Mouse (Mus musculus) testis, postnatal 14 days (tissue): ENCODE data around the gene Mtmr14.

Experiments
- DNase-seq: peaks from one replicate; pipeline ENCODE4 v3.0.0; 2021; ENCODE audit warnings: low spot score

The Mtmr14 gene

GRCm38 (mm10) chr6:113281676-113282075, 44.0 kb downstream of the Mtmr14 start:
- no peak for DNase-seq

GRCm38 (mm10) chr6:113282101-113282802, 44.6 kb downstream of the Mtmr14 start, which contains the start of gene Cpne9:
Gene Cpne9, plus strand, starts transcription at chr6:113282307.
- DNase-seq: no peak

- no peak for DNase-seq
Measured at GRCm38 (mm10) chr6:113282969-113283368, 45.3 kb downstream of the Mtmr14 start.

GRCm38 (mm10) chr6:113283500-113283899, 45.9 kb downstream of the Mtmr14 start:
- no peak for DNase-seq

GRCm38 (mm10) chr6:113284931-113285330, 47.3 kb downstream of the Mtmr14 start:
- no peak for DNase-seq

- no peak for DNase-seq
Measured at GRCm38 (mm10) chr6:113286316-113286715, 48.7 kb downstream of the Mtmr14 start.

- no peak for DNase-seq
Measured at GRCm38 (mm10) chr6:113287236-113287635, 49.6 kb downstream of the Mtmr14 start.

- DNase-seq: no peak
Measured at GRCm38 (mm10) chr6:113289346-113289745, 51.7 kb downstream of the Mtmr14 start.

GRCm38 (mm10) chr6:113290346-113290745, 52.7 kb downstream of the Mtmr14 start:
- DNase-seq: no peak

GRCm38 (mm10) chr6:113292938-113293337, 55.3 kb downstream of the Mtmr14 start:
- no peak for DNase-seq

GRCm38 (mm10) chr6:113296046-113296445, 58.4 kb downstream of the Mtmr14 start:
- DNase-seq: no peak

- no peak for DNase-seq
Measured at GRCm38 (mm10) chr6:113296639-113297038, 59.0 kb downstream of the Mtmr14 start.

- DNase-seq: no peak
Measured at GRCm38 (mm10) chr6:113301350-113301749, 63.7 kb downstream of the Mtmr14 start.

- DNase-seq: no peak
Measured at GRCm38 (mm10) chr6:113302258-113302657, 64.6 kb downstream of the Mtmr14 start.

GRCm38 (mm10) chr6:113306322-113306985, 68.8 kb downstream of the Mtmr14 start:
- peak; percentile 99 for DNase-seq

GRCm38 (mm10) chr6:113306986-113307349, 69.3 kb downstream of the Mtmr14 start, which contains the start of gene Brpf1:
Gene Brpf1, plus strand, starts transcription at chr6:113307137.
- no peak for DNase-seq

- DNase-seq: peak; percentile 73
Measured at GRCm38 (mm10) chr6:113307481-113308121, 70.0 kb downstream of the Mtmr14 start.

GRCm38 (mm10) chr6:113308141-113308540, 70.5 kb downstream of the Mtmr14 start:
- DNase-seq: no peak

GRCm38 (mm10) chr6:113315972-113316371, 78.3 kb downstream of the Mtmr14 start:
- DNase-seq: no peak

GRCm38 (mm10) chr6:113326533-113327315, 89.1 kb downstream of the Mtmr14 start, which contains the start of gene Ogg1:
Gene Ogg1, plus strand, starts transcription at chr6:113326972.
- DNase-seq: peak; percentile 99

- no peak for DNase-seq
Measured at GRCm38 (mm10) chr6:113329396-113329795, 91.8 kb downstream of the Mtmr14 start.

GRCm38 (mm10) chr6:113330547-113330946, 92.9 kb downstream of the Mtmr14 start:
- no peak for DNase-seq
